Mouse (Mus musculus): ENCODE measurements around the gene Lrrc8b. TPM values are rescaled to one million over a fixed set of nuclear protein-coding genes. Genes with fewer than 3 reads are reported as not detected.

Gene Lrrc8b
- total and polyA plus RNA-seq, 3 experiments = 7.4 to 14.0 TPM; not detected in 1

GRCm38 (mm10) chr5:105443057-105443815 lies 27.7 kb downstream of the Lrrc8b start (continued):
- TF ChIP-seq POLR2AphosphoS5 (IDR thresholded peaks at IDR 0.05; ENCODE audit: borderline replicate concordance, low read depth, low read length) (no peak), MAZ (IDR thresholded peaks at IDR 0.05; ENCODE audit: low read depth, low read length) (0 out of 2 replicates have a peak, but pooled peaks have one; percentile 53), BHLHE40 (IDR thresholded peaks at IDR 0.05; ENCODE audit: borderline replicate concordance, low read depth, low read length) (peak; percentile 41; the same call in 1 of the 2 replicates)

GRCm38 (mm10) chr5:105445686-105446085 lies 30.1 kb downstream of the Lrrc8b start:
- H3K4me3 ChIP-seq (ENCODE audit: control insufficient read depth in 1 of 2, insufficient read depth in 1 of 2, low read depth in 2 of 2, low read length in 2 of 2) = no peak overlapping the region
- H3K9ac ChIP-seq (ENCODE audit: control insufficient read depth, low read depth, low read length, poor library complexity, severe bottlenecking) = no peak overlapping the region
- TF ChIP-seq KAT2A (conservative IDR thresholded peaks at IDR 0.05; ENCODE audit: low read depth, low read length) (no peak), RCOR1 (IDR thresholded peaks at IDR 0.05; ENCODE audit: low read depth, low read length) (peak; percentile 51; the same call in 1 of the 2 replicates)
- H3K79me2 ChIP-seq (ENCODE audit: control insufficient read depth, insufficient read depth, low read length, poor library complexity) = peaks cover 5% of the 10 kb centered on the region; the same call in 1 of the 2 replicates
- no peak for DNase-seq (ENCODE audit: low read depth, low spot score)
- H3K9me3 ChIP-seq (replicated peaks; ENCODE audit: insufficient read depth, low read length) = no peaks in the 10 kb centered on the region
- peaks cover 0 to 23% of the 10 kb centered on the region in 2 experiments; a peak in 2 of 4 replicates for H3K36me3 ChIP-seq (ENCODE audit: control insufficient read depth in 1 of 2, insufficient read depth in 2 of 2, low read length in 2 of 2)
- no peak overlapping the region for H3K27ac ChIP-seq (ENCODE audit: control insufficient read depth, low read depth, low read length)
- H3K4me1 ChIP-seq (ENCODE audit: control insufficient read depth in 1 of 2, insufficient read depth in 2 of 2, low read length in 2 of 2) = peaks cover 3 to 16% of the 10 kb centered on the region in 2 experiments; a peak in 3 of 4 replicates
- H3K27me3 ChIP-seq (ENCODE audit: control insufficient read depth in 1 of 2, insufficient read depth in 2 of 2, low read length in 2 of 2) = no peaks in the 10 kb centered on the region

GRCm38 (mm10) chr5:105454105-105454504 lies 38.5 kb downstream of the Lrrc8b start:
- Histone ChIP-seq H3K79me2 (ENCODE audit: control insufficient read depth, insufficient read depth, low read length, poor library complexity) (no peaks in the 10 kb centered on the region), H3K27ac (ENCODE audit: control insufficient read depth, low read depth, low read length) (no peak overlapping the region), H3K4me1 (ENCODE audit: control insufficient read depth in 1 of 2, insufficient read depth in 2 of 2, low read length in 2 of 2) (no peaks in the 10 kb centered on the region), H3K9ac (ENCODE audit: control insufficient read depth, low read depth, low read length, poor library complexity, severe bottlenecking) (no peak overlapping the region), H3K27me3 (ENCODE audit: control insufficient read depth in 1 of 2, insufficient read depth in 2 of 2, low read length in 2 of 2) (no peaks in the 10 kb centered on the region), H3K36me3 (ENCODE audit: control insufficient read depth in 1 of 2, insufficient read depth in 2 of 2, low read length in 2 of 2) (no peaks in the 10 kb centered on the region; a peak in 1 of 4 replicates), H3K9me3 (replicated peaks; ENCODE audit: insufficient read depth, low read length) (no peaks in the 10 kb centered on the region), H3K4me3 (ENCODE audit: control insufficient read depth in 1 of 2, insufficient read depth in 1 of 2, low read depth in 2 of 2, low read length in 2 of 2) (no peak overlapping the region)
- no peak for DNase-seq (ENCODE audit: low read depth, low spot score)
- TF ChIP-seq ETS1 (IDR thresholded peaks at IDR 0.05; ENCODE audit: low read depth, low read length) (no peak), CHD1 (IDR thresholded peaks at IDR 0.05; ENCODE audit: low read depth, low read length) (no peak), ZC3H11A (IDR thresholded peaks at IDR 0.05; ENCODE audit: low read depth, low read length) (no peak), KAT2A (conservative IDR thresholded peaks at IDR 0.05; ENCODE audit: low read depth, low read length) (no peak), ZKSCAN1 (IDR thresholded peaks at IDR 0.05; ENCODE audit: low read depth, low read length) (no peak), SIN3A (IDR thresholded peaks at IDR 0.05; ENCODE audit: low read length) (no peak), POLR2AphosphoS2 (IDR thresholded peaks at IDR 0.05; ENCODE audit: low read length) (no peak), TAL1 (IDR thresholded peaks at IDR 0.05; ENCODE audit: low read length) (no peak), NELFE (IDR thresholded peaks at IDR 0.05; ENCODE audit: low read depth, low read length) (no peak), EP300 (IDR thresholded peaks at IDR 0.05; ENCODE audit: low read depth in 1 of 2, low read length in 2 of 2) (no peak), ELF1 (IDR thresholded peaks at IDR 0.05; ENCODE audit: low read depth, low read length) (no peak), MAFK (IDR thresholded peaks at IDR 0.05; ENCODE audit: borderline replicate concordance, low read depth, low read length) (no peak), RCOR1 (IDR thresholded peaks at IDR 0.05; ENCODE audit: low read depth, low read length) (no peak), JUND (IDR thresholded peaks at IDR 0.05; ENCODE audit: low read depth, low read length) (no peak), POLR2A (IDR thresholded peaks at IDR 0.05; ENCODE audit: control insufficient read depth in 1 of 2, insufficient read depth in 1 of 2, low read depth in 1 of 2, low read length in 2 of 2, poor library complexity in 1 of 2) (no peak), MAX (IDR thresholded peaks at IDR 0.05; ENCODE audit: low read length) (no peak)
